ENCODE assay signal across 8 mouse cellular contexts in the genomic region with DNA sequence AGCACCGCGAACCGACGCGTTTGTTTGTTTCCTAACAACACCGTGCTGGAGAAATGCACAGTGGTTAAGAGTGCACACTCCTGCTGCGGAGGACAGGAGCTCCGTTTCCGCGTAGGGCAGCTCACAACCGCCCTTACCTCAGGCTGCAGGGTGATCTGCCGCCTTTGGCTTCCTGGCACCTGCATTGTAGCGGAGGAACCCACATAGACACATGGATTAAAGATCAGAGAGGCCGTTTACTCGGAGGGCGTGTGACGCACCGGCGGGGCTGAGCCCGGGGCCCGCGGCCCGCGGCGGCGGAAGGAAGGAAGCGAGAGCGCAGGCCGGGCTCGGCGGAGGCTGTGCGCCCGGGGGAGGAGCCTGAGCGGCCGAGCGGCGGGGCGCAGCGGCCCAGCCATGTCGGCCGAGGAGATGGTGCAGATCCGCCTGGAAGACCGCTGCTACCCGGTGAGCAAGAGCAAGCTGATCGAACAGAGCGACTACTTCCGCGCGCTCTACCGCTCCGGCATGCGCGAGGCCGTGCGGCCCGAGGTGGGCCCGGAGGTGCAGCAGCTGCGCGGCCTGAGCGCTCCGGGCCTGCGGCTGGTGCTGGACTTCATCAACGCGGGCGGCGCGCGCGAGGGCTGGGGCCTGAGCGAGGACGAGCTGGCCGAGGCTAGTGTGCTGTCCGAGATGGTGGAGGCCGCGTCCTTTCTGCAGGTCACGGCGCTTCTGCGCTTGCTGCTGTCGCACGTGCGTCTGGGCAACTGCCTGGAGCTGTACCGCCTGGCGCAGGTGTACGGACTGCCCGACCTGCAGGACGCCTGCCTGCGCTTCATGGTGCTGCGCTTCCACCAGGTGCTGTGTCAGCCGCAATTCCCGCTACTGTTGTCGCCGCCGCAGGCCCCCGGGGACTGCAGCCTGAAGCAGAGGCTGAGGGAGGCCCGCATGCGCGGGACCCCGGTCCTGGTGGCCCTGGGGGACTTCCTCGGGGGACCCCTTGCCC. TPM values are rescaled to one million over a fixed set of nuclear protein-coding genes. Genes with fewer than 3 reads are reported as not detected.
DNase-seq lines count a peak whose midpoint lies in the region; ATAC-seq and TF ChIP-seq lines count a peak whose summit lies in the region.

Klhl42 (plus strand) TSS at position 244 of the 985 bp plus-strand sequence.

- peak within 1 kb of the TSS; percentile 99 for H3K4me2 ChIP-seq in embryonic facial prominence, embryonic 12.5 days (replicated peaks)
- H3K4me2 ChIP-seq in kidney, embryonic 14.5 days (replicated peaks; ENCODE audit: low read depth, low read length): peak within 1 kb of the TSS; percentile 98
- H3K4me2 ChIP-seq in limb, embryonic 14.5 days (replicated peaks; ENCODE audit: low read depth, low read length, severe bottlenecking): peak within 1 kb of the TSS; percentile 98
- H3K4me2 ChIP-seq in midbrain, embryonic 16.5 days (ENCODE audit: low read length): peak within 1 kb of the TSS; percentile 82

- DNase-seq in 3T3-L1 (ENCODE audit: low read depth, low spot score): peak; percentile 62
- peak; percentile 90 for DNase-seq in adrenal gland, postnatal 14 days
- DNase-seq in heart, adult 9 months (ENCODE audit: low spot score in 2 of 2): peak; percentile 74 to 83
- peak; percentile 58 for DNase-seq in limb, embryonic 14.5 days (ENCODE audit: low spot score)
- peak; percentile 63 to 77 for DNase-seq in spleen, postnatal 10 days (ENCODE audit: low spot score in 2 of 2)

- WGBS in embryonic facial prominence, embryonic 12.5 days: under 1% methylated on average over 98 of the region's 99 CpGs
- under 1% methylated on average over 98 of the region's 99 CpGs for WGBS in kidney, embryonic 14.5 days
- under 1% methylated on average over 70 of the region's 99 CpGs for WGBS in limb, embryonic 14.5 days
- under 1% methylated on average over 97 of the region's 99 CpGs for WGBS in midbrain, embryonic 16.5 days

- TF ChIP-seq POLR2A in limb, embryonic 14.5 days (IDR thresholded peaks at IDR 0.05; ENCODE audit: borderline replicate concordance, extremely low read depth, insufficient read depth, insufficient read length): peak; percentile 55; the same call in 1 of the 2 replicates

- peak within 1 kb of the TSS; percentile 91 for H3K4me3 ChIP-seq in embryonic facial prominence, embryonic 12.5 days
- H3K4me3 ChIP-seq in kidney, embryonic 14.5 days (ENCODE audit: low read length): peak within 1 kb of the TSS; percentile 78
- H3K4me3 ChIP-seq in limb, embryonic 14.5 days (replicated peaks; ENCODE audit: low read length): peak within 1 kb of the TSS; percentile 85
- peak within 1 kb of the TSS; percentile 65 for H3K4me3 ChIP-seq in midbrain, embryonic 16.5 days (ENCODE audit: low read depth, low read length)

- no peaks in the 10 kb centered on the region for H3K9me3 ChIP-seq in embryonic facial prominence, embryonic 12.5 days
- no peaks in the 10 kb centered on the region for H3K9me3 ChIP-seq in kidney, embryonic 14.5 days (ENCODE audit: control insufficient read depth, low read length)
- no peaks in the 10 kb centered on the region for H3K9me3 ChIP-seq in limb, embryonic 14.5 days (ENCODE audit: control insufficient read depth, low read length)
- no peaks in the 10 kb centered on the region for H3K9me3 ChIP-seq in midbrain, embryonic 16.5 days (replicated peaks; ENCODE audit: control insufficient read depth, low read length, poor library complexity, severe bottlenecking)

- peaks cover 28% of the 10 kb centered on the region for H3K4me1 ChIP-seq in embryonic facial prominence, embryonic 12.5 days
- peaks cover 12% of the 10 kb centered on the region; the same call in 1 of the 2 replicates for H3K4me1 ChIP-seq in kidney, embryonic 14.5 days (ENCODE audit: control insufficient read depth, insufficient read depth, low read length)
- H3K4me1 ChIP-seq in limb, embryonic 14.5 days (ENCODE audit: control insufficient read depth, insufficient read depth, low read length): peaks cover 23% of the 10 kb centered on the region
- peaks cover 32% of the 10 kb centered on the region for H3K4me1 ChIP-seq in midbrain, embryonic 16.5 days (ENCODE audit: control insufficient read depth, insufficient read depth, low read length)

- peaks cover 13% of the 10 kb centered on the region; the same call in 1 of the 2 replicates for H3K36me3 ChIP-seq in embryonic facial prominence, embryonic 12.5 days
- H3K36me3 ChIP-seq in kidney, embryonic 14.5 days (ENCODE audit: control insufficient read depth, insufficient read depth, low read length): peaks cover 2% of the 10 kb centered on the region; the same call in 1 of the 2 replicates
- H3K36me3 ChIP-seq in limb, embryonic 14.5 days (ENCODE audit: control insufficient read depth, insufficient read depth, low read length): peaks cover 11% of the 10 kb centered on the region
- peaks cover 2% of the 10 kb centered on the region; the same call in 1 of the 2 replicates for H3K36me3 ChIP-seq in midbrain, embryonic 16.5 days (ENCODE audit: control insufficient read depth, insufficient read depth, low read length)

- H3K27ac ChIP-seq in embryonic facial prominence, embryonic 12.5 days: peak within 1 kb of the TSS; percentile 85
- peak within 1 kb of the TSS; percentile 79 for H3K27ac ChIP-seq in kidney, embryonic 14.5 days (ENCODE audit: low read depth, low read length)
- H3K27ac ChIP-seq in limb, embryonic 14.5 days (replicated peaks; ENCODE audit: low read depth, low read length): peak within 1 kb of the TSS; percentile 85
- peak within 1 kb of the TSS; percentile 91 for H3K27ac ChIP-seq in midbrain, embryonic 16.5 days (ENCODE audit: low read length)

- peak within 1 kb of the TSS; percentile 90 for H3K9ac ChIP-seq in embryonic facial prominence, embryonic 12.5 days
- H3K9ac ChIP-seq in kidney, embryonic 14.5 days (ENCODE audit: low read depth, low read length): peak within 1 kb of the TSS; percentile 85
- peak within 1 kb of the TSS; percentile 90 for H3K9ac ChIP-seq in limb, embryonic 14.5 days (ENCODE audit: low read depth, low read length, severe bottlenecking)
- peak within 1 kb of the TSS; percentile 91 for H3K9ac ChIP-seq in midbrain, embryonic 16.5 days (ENCODE audit: low read depth, low read length)

- peak; percentile 82 for ATAC-seq in embryonic facial prominence, embryonic 12.5 days (ENCODE audit: insufficient number of reproducible peaks, insufficient read depth, low FRiP score, low TSS enrichment)
- ATAC-seq in kidney, embryonic 14.5 days (ENCODE audit: low FRiP score, low TSS enrichment): peak; percentile 83
- ATAC-seq in limb, embryonic 14.5 days (ENCODE audit: low FRiP score, low read depth): peak; percentile 91
- ATAC-seq in midbrain, embryonic 16.5 days: peak; percentile 92

- no peaks in the 10 kb centered on the region for H3K27me3 ChIP-seq in embryonic facial prominence, embryonic 12.5 days
- H3K27me3 ChIP-seq in kidney, embryonic 14.5 days (ENCODE audit: control insufficient read depth, insufficient read depth, low read length): peaks cover 11% of the 10 kb centered on the region
- no peaks in the 10 kb centered on the region for H3K27me3 ChIP-seq in limb, embryonic 14.5 days (ENCODE audit: control insufficient read depth, insufficient read depth, low read length)
- no peaks in the 10 kb centered on the region for H3K27me3 ChIP-seq in midbrain, embryonic 16.5 days (ENCODE audit: control insufficient read depth, insufficient read depth, low read depth, low read length)

RNA-seq across cellular contexts. Expression of gene Klhl42, which starts in this region (rescaled TPM):
- 22.1 and 24.7 TPM in 2 replicates for total RNA-seq in adrenal gland, postnatal 14 days (2021)
- polyA plus RNA-seq in embryonic facial prominence, embryonic 12.5 days (2016; fragmentation: Nextera tagmentation; extraction: Ambion mirVana): 11.1 and 11.5 TPM in 2 replicates
- 3.4 and 7.2 TPM in 2 replicates for polyA plus RNA-seq in kidney, embryonic 14.5 days (2014; fragmentation: Nextera tagmentation; extraction: Ambion mirVana)
- polyA plus RNA-seq in limb, embryonic 14.5 days (2012; rRNA removed): 10.4 and 12.6 TPM in 2 replicates
- 16.5 and 16.9 TPM in 2 replicates for polyA plus RNA-seq in limb, embryonic 14.5 days (2014; fragmentation: Nextera tagmentation; extraction: Ambion mirVana)
- polyA plus RNA-seq in midbrain, embryonic 16.5 days (2015; fragmentation: Nextera tagmentation; extraction: Ambion mirVana): 7.2 and 7.7 TPM in 2 replicates

Comparison
In these comparisons a context has a peak if more than half of its experiments do, and no peak if none do; other contexts are left out.
1. Peak in every context shown above with its lines: DNase-seq, ATAC-seq, H3K4me3 ChIP-seq and H3K27ac ChIP-seq.